Mouse (Mus musculus) lung, postnatal 0 days (tissue): ENCODE data around the gene Fgf2. TPM values are rescaled to one million over a fixed set of nuclear protein-coding genes. Genes with fewer than 3 reads are reported as not detected.

Experiments
- ATAC-seq: fragments of 200-750 bp; cut with Nextera tagmentation; 2 replicates; pipeline ENCODE4 v1.8.0; 2017; ENCODE audit warnings: moderate library complexity
- DNase-seq: peaks from one replicate; pipeline ENCODE4 v3.0.0-alpha.2; 2016; ENCODE audit warnings: low spot score
- H3K27ac ChIP-seq: fragments of 300-500 bp; sonication (generic); 2 replicates; pipeline ENCODE4 v1.5.1; 2014; ENCODE audit warnings: antibody characterized with exemption, mild to moderate bottlenecking, low read length, mixed read lengths
- H3K27me3 ChIP-seq: fragments of 300-500 bp; sonication (generic); replicated peaks from 2 replicates; pipeline ENCODE4 v1.6.1; 2014; ENCODE audit warnings: low read length, mixed read lengths; ENCODE audit not compliant: insufficient read depth
- H3K36me3 ChIP-seq: fragments of 300-500 bp; sonication (generic); 2 replicates; pipeline ENCODE4 v1.6.1; 2014; ENCODE audit warnings: low read length, mixed read lengths; ENCODE audit not compliant: insufficient read depth
- H3K4me1 ChIP-seq: fragments of 300-500 bp; sonication (generic); 2 replicates; pipeline ENCODE4 v1.6.1; 2014; ENCODE audit warnings: antibody characterized with exemption, low read depth, low read length, mixed read lengths; ENCODE audit not compliant: insufficient read depth
- H3K4me2 ChIP-seq: fragments of 300-500 bp; sonication (generic); replicated peaks from 2 replicates; pipeline ENCODE4 v1.6.1; 2014; ENCODE audit warnings: low read depth, mild to moderate bottlenecking, low read length, moderate library complexity, mixed read lengths
- H3K4me3 ChIP-seq: fragments of 300-500 bp; sonication (generic); 2 replicates; pipeline ENCODE4 v1.5.1; 2014; ENCODE audit warnings: low read depth, low read length
- H3K9ac ChIP-seq: fragments of 300-500 bp; sonication (generic); replicated peaks from 2 replicates; pipeline ENCODE4 v1.6.1; 2014; ENCODE audit warnings: low read depth, mild to moderate bottlenecking
- H3K9me3 ChIP-seq: fragments of 300-500 bp; sonication (generic); 2 replicates; pipeline ENCODE4 v1.6.1; 2016; ENCODE audit warnings: low read length, mixed read lengths
- CTCF ChIP-seq: IDR thresholded peaks from 2 replicates; pipeline ENCODE4 v1.5.1; 2016; ENCODE audit warnings: antibody characterized with exemption, mild to moderate bottlenecking
- EP300 ChIP-seq: IDR thresholded peaks from 2 replicates; pipeline ENCODE4 v1.6.1; 2016; ENCODE audit warnings: antibody characterized with exemption, mild to moderate bottlenecking, control low read depth
- WGBS: fragments of 180-500 bp; shearing (Covaris S2); extraction: QIAGEN DNeasy Blood & Tissue Kit; methylation state at CpG from one replicate; pipeline ENCODE4 v1.1.7; 2014; 5-methylcytosine and 5-hydroxymethylcytosine counted together
- polyA plus RNA-seq: library from polyadenylated mRNA; unstranded; fragments of >200 nt; fragmentation: Nextera tagmentation; extraction: Ambion mirVana; gene quantifications from 2 replicates; pipeline ENCODE4 v1.2.1, GENCODE M21; 2015

The Fgf2 gene
- polyA plus RNA-seq, 1 experiment from 2014 or later: 1.5 TPM

GRCm38 (mm10) chr3:37426069-37426468 is 77.9 kb downstream of the Fgf2 start:
- H3K36me3 ChIP-seq: peaks cover 11% of the 10 kb centered on the region; the same call in 1 of the 2 replicates
- 94% methylated on average over 3 of the region's 3 CpGs for WGBS
- ATAC-seq: no peak
- no peaks in the 10 kb centered on the region for H3K27me3 ChIP-seq
- no peak overlapping the region for H3K4me3 ChIP-seq
- no peak for DNase-seq
- TF ChIP-seq EP300 (no peak), CTCF (no peak)
- no peak overlapping the region for H3K27ac ChIP-seq
- no peaks in the 10 kb centered on the region for H3K9me3 ChIP-seq
- no peaks in the 10 kb centered on the region; the same call in 1 of the 2 replicates for H3K4me1 ChIP-seq
- H3K9ac ChIP-seq: no peak overlapping the region
- H3K4me2 ChIP-seq: no peak overlapping the region

- no peaks in the 10 kb centered on the region for H3K27me3 ChIP-seq
- DNase-seq (no peak), ATAC-seq (no peak)
- H3K27ac ChIP-seq: no peak overlapping the region
- no peak overlapping the region for H3K9ac ChIP-seq
- peaks cover 11% of the 10 kb centered on the region; the same call in 1 of the 2 replicates for H3K36me3 ChIP-seq
- H3K9me3 ChIP-seq: no peaks in the 10 kb centered on the region
- H3K4me1 ChIP-seq: no peaks in the 10 kb centered on the region
- no peak overlapping the region for H3K4me3 ChIP-seq
- TF ChIP-seq EP300 (no peak), CTCF (no peak)
- H3K4me2 ChIP-seq: no peak overlapping the region
Observed at GRCm38 (mm10) chr3:37430359-37430758, 82.2 kb downstream of the Fgf2 start.

GRCm38 (mm10) chr3:37439770-37440169 is 91.6 kb downstream of the Fgf2 start:
- Histone ChIP-seq H3K27me3 (no peaks in the 10 kb centered on the region), H3K36me3 (no peaks in the 10 kb centered on the region), H3K27ac (no peak overlapping the region), H3K4me3 (no peak overlapping the region), H3K4me1 (no peaks in the 10 kb centered on the region), H3K9me3 (no peaks in the 10 kb centered on the region), H3K9ac (no peak overlapping the region), H3K4me2 (no peak overlapping the region)
- TF ChIP-seq EP300 (no peak), CTCF (no peak)
- DNase-seq (peak; percentile 43), ATAC-seq (no peak)
- WGBS: 37% methylated on average over 1 of the region's 1 CpGs

GRCm38 (mm10) chr3:37443409-37443808 is 95.3 kb downstream of the Fgf2 start:
- no peak overlapping the region for H3K9ac ChIP-seq
- DNase-seq (no peak), ATAC-seq (no peak)
- H3K4me1 ChIP-seq: no peaks in the 10 kb centered on the region
- no peaks in the 10 kb centered on the region for H3K9me3 ChIP-seq
- no peak overlapping the region for H3K4me2 ChIP-seq
- no peaks in the 10 kb centered on the region for H3K27me3 ChIP-seq
- TF ChIP-seq CTCF (no peak), EP300 (no peak)
- no peaks in the 10 kb centered on the region for H3K36me3 ChIP-seq
- 68% methylated on average over 2 of the region's 2 CpGs for WGBS
- H3K4me3 ChIP-seq: no peak overlapping the region
- H3K27ac ChIP-seq: no peak overlapping the region

GRCm38 (mm10) chr3:37455992-37456391 is 107.8 kb downstream of the Fgf2 start:
- Histone ChIP-seq H3K9me3 (no peaks in the 10 kb centered on the region), H3K36me3 (no peaks in the 10 kb centered on the region), H3K4me3 (no peak overlapping the region), H3K27me3 (no peaks in the 10 kb centered on the region), H3K27ac (no peak overlapping the region), H3K9ac (no peak overlapping the region), H3K4me2 (no peak overlapping the region), H3K4me1 (no peaks in the 10 kb centered on the region)
- WGBS: 47% methylated on average over 1 of the region's 1 CpGs
- TF ChIP-seq EP300 (no peak), CTCF (no peak)
- no peak for DNase-seq
- no peak for ATAC-seq

Other genes with a start within 250 kb of the Fgf2 start
- 0.25 and 0.37 TPM in 2 replicates for gene Il2, start 222.4 kb upstream of the Fgf2 start, polyA plus RNA-seq
- not detected in 2 replicates for gene Il21, start 115.7 kb upstream of the Fgf2 start, polyA plus RNA-seq
- 3.3 and 4.0 TPM in 2 replicates for gene Bbs12, start 35.8 kb upstream of the Fgf2 start, polyA plus RNA-seq
- gene Cetn4, start 35.6 kb upstream of the Fgf2 start, polyA plus RNA-seq: 6.5 and 7.1 TPM in 2 replicates
- 13.1 and 17.2 TPM in 2 replicates for gene Spata5, start 71.5 kb downstream of the Fgf2 start, polyA plus RNA-seq
- 7.3 and 8.8 TPM in 2 replicates for gene Nudt6, start 71.9 kb downstream of the Fgf2 start, polyA plus RNA-seq